Mouse (Mus musculus): ENCODE measurements around the gene Ssb. TPM values are rescaled to one million over a fixed set of nuclear protein-coding genes. Genes with fewer than 3 reads are reported as not detected.

Ssb gene
- total RNA-seq (2023) = 100 to 1,000 TPM; 193 to 196 TPM

GRCm38 (mm10) chr2:69861485-69862091 is at the start of gene Ssb:
Gene Ssb, plus strand, starts transcription at chr2:69861562.

GRCm38 (mm10) chr2:69821711-69822110 is 39.7 kb upstream of the Ssb start, which contains the start of gene Klhl23:
Gene Klhl23, plus strand, starts transcription at chr2:69821944.

GRCm38 (mm10) chr2:69885451-69886305 is 24.3 kb downstream of the Ssb start, which contains the start of gene Mettl5:
Gene Mettl5, minus strand, starts transcription at chr2:69885615.

GRCm38 (mm10) chr2:69897039-69897617 is 35.8 kb downstream of the Ssb start, which contains the start of gene Ubr3:
Gene Ubr3, plus strand, starts transcription at chr2:69897246.

Other genes with a start within 250 kb of the Ssb start
- gene Bbs5, start 214.4 kb upstream of the Ssb start, total RNA-seq (2023) = not detected
- under 1 TPM in 1 of 2 experiments, not detected in 1; 0.21 TPM for gene Klhl41, start 191.4 kb upstream of the Ssb start, total RNA-seq (2023)
- gene Fastkd1, start 148.0 kb upstream of the Ssb start, total RNA-seq (2023) = 10 to 100 TPM; 19.3 to 20.8 TPM
- gene Ppig, start 139.0 kb upstream of the Ssb start, total RNA-seq (2023) = 100 to 1,000 TPM in 1 of 2 experiments, 10 to 100 TPM in 1; 99.4 to 107 TPM
- gene Ccdc173, start 72.0 kb upstream of the Ssb start, total RNA-seq (2023) = 1 to 10 TPM; 1.3 to 1.5 TPM
- gene Phospho2, start 71.9 kb upstream of the Ssb start, total RNA-seq (2023) = 10 to 100 TPM; 27.5 to 29.8 TPM
- gene Klhl23, start 39.6 kb upstream of the Ssb start, total RNA-seq (2023) = under 1 TPM in 1 of 2 experiments, not detected in 1; 0.23 TPM
- gene Mettl5, start 24.1 kb downstream of the Ssb start, total RNA-seq (2023) = 10 to 100 TPM; 16.2 to 18.0 TPM
- gene Ubr3, start 35.7 kb downstream of the Ssb start, total RNA-seq (2023) = 10 to 100 TPM; 68.3 to 74.8 TPM
- 1 to 10 TPM; 2.6 to 4.0 TPM for gene Myo3b, start 177.6 kb downstream of the Ssb start, total RNA-seq (2023)

All from T-cell, adult 66 days (primary cell).